ENCODE assay signal across 8 mouse cellular contexts in the genomic region with DNA sequence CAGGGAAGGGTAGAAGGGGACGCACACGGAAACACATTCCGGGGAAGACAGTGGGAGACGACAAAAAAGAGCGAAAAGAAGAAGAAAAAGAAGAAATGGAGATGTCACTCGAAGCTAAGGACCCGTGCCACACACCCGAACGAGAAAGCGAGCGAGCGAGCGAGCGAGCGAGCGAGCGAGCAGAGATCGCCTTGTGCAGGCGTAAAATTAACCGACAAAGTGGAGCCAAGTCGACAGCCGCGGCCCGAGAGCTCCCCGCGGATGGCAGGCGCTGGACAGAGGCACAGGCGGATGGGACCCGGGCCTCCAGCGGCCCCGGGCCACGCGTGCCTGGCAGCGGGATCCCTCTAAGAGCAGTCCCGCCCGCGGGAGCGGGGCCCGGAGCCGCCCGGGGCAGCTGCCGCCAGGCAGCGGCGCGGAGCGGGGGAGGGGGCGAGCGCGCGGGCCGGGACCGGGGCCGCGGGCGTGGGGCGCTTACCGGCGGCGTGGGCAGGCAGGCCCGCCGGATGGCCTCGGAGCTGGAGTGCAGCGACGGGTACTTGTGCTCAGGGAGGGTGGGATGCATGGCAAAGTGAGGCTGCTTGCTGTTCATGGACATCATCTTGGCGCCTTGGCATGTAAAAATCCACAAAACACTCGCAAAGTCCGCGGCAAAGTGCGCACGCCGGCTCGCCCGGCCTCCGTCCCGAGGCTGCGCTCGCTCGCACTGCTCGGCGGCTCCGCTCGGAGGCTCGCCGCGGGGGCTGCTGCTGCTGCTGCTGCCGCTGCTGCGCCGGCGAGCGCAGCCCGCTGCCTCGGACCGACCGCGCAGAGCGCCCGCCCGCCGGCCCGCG. TPM values are rescaled to one million over a fixed set of nuclear protein-coding genes. Genes with fewer than 3 reads are reported as not detected.
A peak's percentile ranks its signal among the peaks of the same experiment; 100 is the strongest.
DNase-seq lines count a peak whose midpoint lies in the region; ATAC-seq and TF ChIP-seq lines count a peak whose summit lies in the region.

No protein-coding gene starts in this region.

- H3K4me1 ChIP-seq in heart, embryonic 12.5 days (replicated peaks), result peaks cover 19% of the 10 kb centered on the region
- H3K4me1 ChIP-seq in liver, embryonic 14.5 days (replicated peaks; ENCODE audit: control insufficient read depth in 2 of 2, insufficient read depth in 2 of 2, low read length in 1 of 2), result no peaks in the 10 kb centered on the region
- 0 out of 2 replicates have a peak, but pooled peaks cover 4% of the 10 kb centered on the region for H3K4me1 ChIP-seq in stomach, embryonic 14.5 days (ENCODE audit: control insufficient read depth, insufficient read depth, low read length)

- no peaks in the 10 kb centered on the region for H3K36me3 ChIP-seq in heart, embryonic 12.5 days
- H3K36me3 ChIP-seq in liver, embryonic 14.5 days (replicated peaks; ENCODE audit: control insufficient read depth, insufficient read depth, low read depth), result no peaks in the 10 kb centered on the region
- no peaks in the 10 kb centered on the region for H3K36me3 ChIP-seq in stomach, embryonic 14.5 days (ENCODE audit: control insufficient read depth, insufficient read depth, low read length)

- peak; percentile 44 for DNase-seq in kidney, postnatal 10 days
- DNase-seq in kidney, postnatal 25 days, result no peak
- no peak for DNase-seq in liver, embryonic 14.5 days (ENCODE audit: low read depth in 3 of 3, low spot score in 3 of 3)
- no peak for DNase-seq in left cerebral cortex, postnatal 36 days (ENCODE audit: low spot score in 2 of 2)
- no peak for DNase-seq in Muller cell, postnatal 12 days (ENCODE audit: inconsistent ontology term)

- intact Hi-C loops in left cerebral cortex, postnatal 36 days (cut with DNase I), result loop anchor here (5.0 kb wide), 1 partner anchor 345 kb away; no protein-coding TSS in a partner anchor

- ATAC-seq in activated CD4-positive, CD25-positive, alpha-beta regulatory T cell, adult 4 months, result peak; percentile 7
- peak; percentile 26; the same call in 1 of the 2 replicates for ATAC-seq in heart, embryonic 12.5 days (ENCODE audit: insufficient number of reproducible peaks, low FRiP score)
- peak; percentile 11; the same call in 1 of the 2 replicates for ATAC-seq in liver, embryonic 14.5 days (ENCODE audit: insufficient read depth)
- ATAC-seq in stomach, embryonic 14.5 days (ENCODE audit: insufficient number of reproducible peaks, insufficient read depth, low FRiP score, low read depth), result peak; percentile 25; the same call in 1 of the 2 replicates

- H3K4me2 ChIP-seq in heart, embryonic 12.5 days, result peak overlapping the region; percentile 87
- peak overlapping the region; percentile 62 for H3K4me2 ChIP-seq in liver, embryonic 14.5 days (ENCODE audit: low read depth)
- H3K4me2 ChIP-seq in stomach, embryonic 14.5 days (replicated peaks; ENCODE audit: low read depth, low read length), result peak overlapping the region; percentile 68

- H3K4me3 ChIP-seq in heart, embryonic 12.5 days, result peak overlapping the region; percentile 60
- H3K4me3 ChIP-seq in liver, embryonic 14.5 days (ENCODE audit: insufficient read depth in 1 of 2, low read depth in 2 of 2, low read length in 2 of 2), result peak overlapping the region; percentile 50 to 55
- peak overlapping the region; percentile 30 for H3K4me3 ChIP-seq in stomach, embryonic 14.5 days (ENCODE audit: low read depth, low read length)

- no peak for TF ChIP-seq EP300 in liver, embryonic 14.5 days (IDR thresholded peaks at IDR 0.05; ENCODE audit: low read depth)

- H3K27ac ChIP-seq in heart, embryonic 12.5 days (ENCODE audit: poor library complexity, severe bottlenecking), result no peak overlapping the region
- H3K27ac ChIP-seq in liver, embryonic 14.5 days, result no peak overlapping the region
- H3K27ac ChIP-seq in stomach, embryonic 14.5 days (ENCODE audit: low read length), result no peak overlapping the region

- no peaks in the 10 kb centered on the region for H3K9me3 ChIP-seq in heart, embryonic 12.5 days (replicated peaks)
- no peaks in the 10 kb centered on the region for H3K9me3 ChIP-seq in liver, embryonic 14.5 days (ENCODE audit: control insufficient read depth, low read length)
- H3K9me3 ChIP-seq in stomach, embryonic 14.5 days (ENCODE audit: control insufficient read depth, low read depth, low read length), result no peaks in the 10 kb centered on the region

- H3K27me3 ChIP-seq in heart, embryonic 12.5 days (replicated peaks), result peaks cover 88% of the 10 kb centered on the region
- peaks cover 97% of the 10 kb centered on the region for H3K27me3 ChIP-seq in liver, embryonic 14.5 days (ENCODE audit: control insufficient read depth, insufficient read depth, low read length)
- H3K27me3 ChIP-seq in stomach, embryonic 14.5 days (ENCODE audit: control insufficient read depth, insufficient read depth, low read length), result peaks cover 73% of the 10 kb centered on the region

- TF ChIP-seq CTCF in liver, embryonic 14.5 days (IDR thresholded peaks at IDR 0.05; ENCODE audit: low read depth), result no peak

- peak overlapping the region; percentile 49; the same call in 1 of the 2 replicates for H3K9ac ChIP-seq in heart, embryonic 12.5 days
- H3K9ac ChIP-seq in liver, embryonic 14.5 days (replicated peaks), result no peak overlapping the region
- no peak overlapping the region; the same call in 1 of the 2 replicates for H3K9ac ChIP-seq in stomach, embryonic 14.5 days (replicated peaks; ENCODE audit: low read depth, low read length)

- under 1% methylated on average over 99 of the region's 101 CpGs for WGBS in heart, embryonic 12.5 days
- 1% methylated on average over 83 of the region's 101 CpGs for WGBS in liver, embryonic 14.5 days (ENCODE audit: insufficient replicate concordance)
- 2% methylated on average over 74 of the region's 101 CpGs for WGBS in stomach, embryonic 14.5 days

RNA-seq across cellular contexts. Expression of a gene that starts 0.5 kb away (rescaled TPM):
- 1 to 10 TPM in 1 of 2 experiments, under 1 TPM in 1; 0.90 to 1.9 TPM for polyA plus RNA-seq in activated CD4-positive, CD25-positive, alpha-beta regulatory T cell, adult 4 months (2017; shearing (Covaris generic))
- 0.08 TPM in 1 of 2 replicates, not detected in the other for polyA plus RNA-seq in heart, embryonic 12.5 days (2016; fragmentation: Nextera tagmentation; extraction: Ambion mirVana)
- polyA plus RNA-seq in liver, embryonic 14.5 days (2012; rRNA removed), result 0.02 TPM in 1 of 2 replicates, not detected in the other
- polyA plus RNA-seq in liver, embryonic 14.5 days (2014; fragmentation: Nextera tagmentation; extraction: Ambion mirVana), result not detected in 2 replicates
- 0.32 and 0.43 TPM in 2 replicates for polyA plus RNA-seq in stomach, embryonic 14.5 days (2014; fragmentation: Nextera tagmentation; extraction: Ambion mirVana)
- total RNA-seq in left cerebral cortex, postnatal 36 days (2021), result not detected

RNA-seq across cellular contexts. Expression of a gene that starts 55.1 kb away (rescaled TPM):
- polyA plus RNA-seq in activated CD4-positive, CD25-positive, alpha-beta regulatory T cell, adult 4 months (2017; shearing (Covaris generic)), result 10 to 100 TPM; 20.1 to 25.3 TPM
- polyA plus RNA-seq in heart, embryonic 12.5 days (2016; fragmentation: Nextera tagmentation; extraction: Ambion mirVana), result 17.7 and 21.4 TPM in 2 replicates
- 2.1 and 3.1 TPM in 2 replicates for polyA plus RNA-seq in liver, embryonic 14.5 days (2012; rRNA removed)
- polyA plus RNA-seq in liver, embryonic 14.5 days (2014; fragmentation: Nextera tagmentation; extraction: Ambion mirVana), result 4.0 and 5.3 TPM in 2 replicates
- polyA plus RNA-seq in stomach, embryonic 14.5 days (2014; fragmentation: Nextera tagmentation; extraction: Ambion mirVana), result 32.4 and 39.1 TPM in 2 replicates
- 10 to 100 TPM; 15.1 to 19.3 TPM for total RNA-seq in left cerebral cortex, postnatal 36 days (2021)
